ENCODE assay signal across 8 mouse cellular contexts in genomic region chr11:80080826-80081728, GRCm38 (mm10). TPM values are rescaled to one million over a fixed set of nuclear protein-coding genes. Genes with fewer than 3 reads are reported as not detected.
DNase-seq lines count a peak whose midpoint lies in the region; ATAC-seq and TF ChIP-seq lines count a peak whose summit lies in the region.

Crlf3 (minus strand) TSS chr11:80080991.

- ATAC-seq in forebrain, embryonic 15.5 days (replicated peaks): peak; percentile 94
- peak; percentile 96 for ATAC-seq in lung, embryonic 14.5 days (ENCODE audit: insufficient read depth)

- peak; percentile 92 for DNase-seq in ES-CJ7 (ENCODE audit: low read depth, low spot score)
- DNase-seq in cerebellum, adult 11 months: peak; percentile 90
- DNase-seq in heart, postnatal 36 days: peak; percentile 93 to 96
- peak; percentile 84 to 89 for DNase-seq in layer of hippocampus, adult 2 months (ENCODE audit: low spot score in 2 of 2)
- peak; percentile 97 for DNase-seq in lung, embryonic 14.5 days
- peak; percentile 95 for DNase-seq in thymus, adult 2 months

- peak within 1 kb of the TSS; percentile 62 for H3K4me3 ChIP-seq in forebrain, embryonic 15.5 days
- peak within 1 kb of the TSS; percentile 90 for H3K4me3 ChIP-seq in layer of hippocampus, adult 2 months
- H3K4me3 ChIP-seq in lung, embryonic 14.5 days (ENCODE audit: low read depth, low read length): peak within 1 kb of the TSS; percentile 74
- H3K4me3 ChIP-seq in olfactory bulb, adult 2 months (ENCODE audit: insufficient read depth, low read depth, low read length): peak within 1 kb of the TSS; percentile 79
- H3K4me3 ChIP-seq in thymus, adult 2 months (ENCODE audit: control insufficient read depth, insufficient read depth, low read length): peak within 1 kb of the TSS; percentile 77

- H3K9ac ChIP-seq in forebrain, embryonic 15.5 days (replicated peaks): peak within 1 kb of the TSS; percentile 68
- peak within 1 kb of the TSS; percentile 96 for H3K9ac ChIP-seq in lung, embryonic 14.5 days

- intact Hi-C loops in heart, postnatal 36 days (cut with DNase I): no loop called here

- peaks cover 17% of the 10 kb centered on the region for H3K4me1 ChIP-seq in forebrain, embryonic 15.5 days
- no peaks in the 10 kb centered on the region for H3K4me1 ChIP-seq in lung, embryonic 14.5 days (ENCODE audit: insufficient read depth)
- H3K4me1 ChIP-seq in olfactory bulb, adult 2 months (ENCODE audit: control insufficient read depth, insufficient read depth, low read length): 0 out of 2 replicates have a peak, but pooled peaks cover 5% of the 10 kb centered on the region
- H3K4me1 ChIP-seq in thymus, adult 2 months (replicated peaks; ENCODE audit: control insufficient read depth, insufficient read depth, low read length): peaks cover 10% of the 10 kb centered on the region

- peak; percentile 52 for TF ChIP-seq CTCF in layer of hippocampus, adult 2 months (conservative IDR thresholded peaks at IDR 0.05)
- TF ChIP-seq CTCF in lung, embryonic 14.5 days (IDR thresholded peaks at IDR 0.05; ENCODE audit: low read depth): no peak
- TF ChIP-seq CTCF in olfactory bulb, adult 2 months (IDR thresholded peaks at IDR 0.05; ENCODE audit: insufficient read depth, low read depth, low read length): no peak
- TF ChIP-seq CTCF in thymus, adult 2 months (IDR thresholded peaks at IDR 0.05; ENCODE audit: borderline replicate concordance, control insufficient read depth, extremely low read depth, insufficient read depth, low read length, poor library complexity): no peak

- WGBS in forebrain, embryonic 15.5 days: 6% methylated on average over 51 of the region's 55 CpGs
- 2% methylated on average over 55 of the region's 55 CpGs for WGBS in lung, embryonic 14.5 days
- 9% methylated on average over 55 of the region's 55 CpGs for WGBS in olfactory bulb, adult 2 months
- 6% methylated on average over 55 of the region's 55 CpGs for WGBS in thymus, adult 2 months

- peak within 1 kb of the TSS; percentile 80 for H3K27ac ChIP-seq in forebrain, embryonic 15.5 days (replicated peaks)
- peak within 1 kb of the TSS; percentile 97 for H3K27ac ChIP-seq in layer of hippocampus, adult 2 months
- peak within 1 kb of the TSS; percentile 97 for H3K27ac ChIP-seq in lung, embryonic 14.5 days (ENCODE audit: low read depth)
- peak within 1 kb of the TSS; percentile 55 for H3K27ac ChIP-seq in olfactory bulb, adult 2 months (ENCODE audit: insufficient read depth, low read depth, low read length)
- H3K27ac ChIP-seq in thymus, adult 2 months (ENCODE audit: control insufficient read depth, insufficient read depth, low read length): peak within 1 kb of the TSS; percentile 71

- no peaks in the 10 kb centered on the region for H3K27me3 ChIP-seq in forebrain, embryonic 15.5 days
- H3K27me3 ChIP-seq in lung, embryonic 14.5 days (ENCODE audit: insufficient read depth, low read length): no peaks in the 10 kb centered on the region
- H3K27me3 ChIP-seq in thymus, adult 2 months (ENCODE audit: control insufficient read depth, insufficient read depth, low read length): no peaks in the 10 kb centered on the region

- peak within 1 kb of the TSS; percentile 75 for H3K4me2 ChIP-seq in forebrain, embryonic 15.5 days (replicated peaks)
- H3K4me2 ChIP-seq in lung, embryonic 14.5 days: peak within 1 kb of the TSS; percentile 69

- H3K36me3 ChIP-seq in forebrain, embryonic 15.5 days: no peaks in the 10 kb centered on the region
- no peaks in the 10 kb centered on the region; the same call in 1 of the 2 replicates for H3K36me3 ChIP-seq in lung, embryonic 14.5 days (ENCODE audit: insufficient read depth)
- no peaks in the 10 kb centered on the region for H3K36me3 ChIP-seq in thymus, adult 2 months (ENCODE audit: control insufficient read depth, insufficient read depth, low read length)

- peak; percentile 75 for TF ChIP-seq POLR2A in olfactory bulb, adult 2 months (IDR thresholded peaks at IDR 0.05; ENCODE audit: insufficient read depth, low read depth, low read length)
- peak; percentile 99 for TF ChIP-seq POLR2A in thymus, adult 2 months (IDR thresholded peaks at IDR 0.05; ENCODE audit: control insufficient read depth, extremely low read depth, insufficient read depth, low read length, poor library complexity)

- H3K9me3 ChIP-seq in forebrain, embryonic 15.5 days: no peaks in the 10 kb centered on the region
- H3K9me3 ChIP-seq in lung, embryonic 14.5 days (ENCODE audit: low read depth, low read length): no peaks in the 10 kb centered on the region

RNA-seq across cellular contexts. Expression of gene Crlf3, which starts in this region (rescaled TPM):
- polyA plus RNA-seq in forebrain, embryonic 15.5 days (2015; fragmentation: Nextera tagmentation; extraction: Ambion mirVana): 19.6 and 21.2 TPM in 2 replicates
- total RNA-seq in heart, postnatal 36 days (2021): 10 to 100 TPM; 15.5 to 15.6 TPM
- 10 to 100 TPM; 25.7 to 26.2 TPM for total RNA-seq in layer of hippocampus, adult 2 months (2021)
- polyA plus RNA-seq in lung, embryonic 14.5 days (2014; fragmentation: Nextera tagmentation; extraction: Ambion mirVana): 41.7 and 42.3 TPM in 2 replicates
- polyA plus RNA-seq in olfactory bulb, adult 2 months (2012; ENCODE audit: insufficient read depth, insufficient read length, low replicate concordance, missing spikeins): not detected in 2 replicates
- polyA plus RNA-seq in thymus, adult 2 months (2012; rRNA removed): 65.0 and 65.3 TPM in 2 replicates

Comparison
In these comparisons a context has a peak if more than half of its experiments do, and no peak if none do; other contexts are left out.
1. Peak in every context shown above with its lines: DNase-seq, ATAC-seq, H3K4me3 ChIP-seq and H3K27ac ChIP-seq.